Mouse (Mus musculus): ENCODE measurements at regions not wholly inside any gene's neighbourhood (a gene's known extent, or its start where the extent isn't known, plus 50 kb on each side); places are given as distances from the start of the nearest gene placed in this dataset.

GRCm38 (mm10) chr2:61213951-61214350 lies 251.0 kb upstream of the Rbms1 start:
- no peak for DNase-seq (ENCODE audit: low read depth in 1 of 2, low spot score in 2 of 2)
- no peaks in the 10 kb centered on the region for H3K36me3 ChIP-seq (ENCODE audit: control insufficient read depth, insufficient read depth, low read length)

GRCm38 (mm10) chr2:61201387-61201786 lies 238.4 kb upstream of the Rbms1 start:
- TF ChIP-seq CTCF (IDR thresholded peaks at IDR 0.05; ENCODE audit: extremely low read depth, insufficient read depth, insufficient read length, insufficient replicate concordance) (no peak), POLR2A (IDR thresholded peaks at IDR 0.05; ENCODE audit: low read depth, low read length) (no peak)
- no peak overlapping the region for H3K27ac ChIP-seq (ENCODE audit: insufficient read depth, low read length)
- no peaks in the 10 kb centered on the region for H3K36me3 ChIP-seq (ENCODE audit: control insufficient read depth, insufficient read depth, low read length)
- H3K4me3 ChIP-seq (ENCODE audit: extremely low read depth, insufficient read depth, insufficient read length), result no peak overlapping the region
- no peak for DNase-seq (ENCODE audit: low read depth in 1 of 2, low spot score in 2 of 2)
- H3K4me1 ChIP-seq (ENCODE audit: control insufficient read depth, insufficient read depth, insufficient read length), result no peaks in the 10 kb centered on the region
- no peaks in the 10 kb centered on the region for H3K27me3 ChIP-seq (ENCODE audit: control insufficient read depth, insufficient read depth, low read length)

More at GRCm38 (mm10) chr2:61213951-61214350, 251.0 kb upstream of the Rbms1 start:
- Histone ChIP-seq H3K27ac (ENCODE audit: insufficient read depth, low read length) (no peak overlapping the region), H3K4me1 (ENCODE audit: control insufficient read depth, insufficient read depth, insufficient read length) (no peaks in the 10 kb centered on the region), H3K4me3 (ENCODE audit: extremely low read depth, insufficient read depth, insufficient read length) (no peak overlapping the region), H3K27me3 (ENCODE audit: control insufficient read depth, insufficient read depth, low read length) (no peaks in the 10 kb centered on the region)
- WGBS, result 97% methylated on average over 1 of the region's 1 CpGs
- TF ChIP-seq CTCF (IDR thresholded peaks at IDR 0.05; ENCODE audit: extremely low read depth, insufficient read depth, insufficient read length, insufficient replicate concordance) (no peak), POLR2A (IDR thresholded peaks at IDR 0.05; ENCODE audit: low read depth, low read length) (no peak)

- Histone ChIP-seq H3K36me3 (ENCODE audit: control insufficient read depth, insufficient read depth, low read length) (no peaks in the 10 kb centered on the region), H3K4me3 (ENCODE audit: extremely low read depth, insufficient read depth, insufficient read length) (no peak overlapping the region), H3K4me1 (ENCODE audit: control insufficient read depth, insufficient read depth, insufficient read length) (no peaks in the 10 kb centered on the region), H3K27me3 (ENCODE audit: control insufficient read depth, insufficient read depth, low read length) (no peaks in the 10 kb centered on the region), H3K27ac (ENCODE audit: insufficient read depth, low read length) (no peak overlapping the region)
- TF ChIP-seq POLR2A (IDR thresholded peaks at IDR 0.05; ENCODE audit: low read depth, low read length) (no peak), CTCF (IDR thresholded peaks at IDR 0.05; ENCODE audit: extremely low read depth, insufficient read depth, insufficient read length, insufficient replicate concordance) (no peak)
- WGBS, result 77% methylated on average over 2 of the region's 2 CpGs
- DNase-seq (ENCODE audit: low read depth in 1 of 2, low spot score in 2 of 2), result no peak
Measured at GRCm38 (mm10) chr2:61193976-61194375, 231.0 kb upstream of the Rbms1 start.

- Histone ChIP-seq H3K36me3 (ENCODE audit: control insufficient read depth, insufficient read depth, low read length) (no peaks in the 10 kb centered on the region), H3K27ac (ENCODE audit: insufficient read depth, low read length) (no peak overlapping the region), H3K27me3 (ENCODE audit: control insufficient read depth, insufficient read depth, low read length) (no peaks in the 10 kb centered on the region), H3K4me3 (ENCODE audit: extremely low read depth, insufficient read depth, insufficient read length) (no peak overlapping the region; the same call in 1 of the 2 replicates), H3K4me1 (ENCODE audit: control insufficient read depth, insufficient read depth, insufficient read length) (no peaks in the 10 kb centered on the region)
- DNase-seq (ENCODE audit: low read depth in 1 of 2, low spot score in 2 of 2), result no peak
- 79% methylated on average over 8 of the region's 8 CpGs for WGBS
- TF ChIP-seq CTCF (IDR thresholded peaks at IDR 0.05; ENCODE audit: extremely low read depth, insufficient read depth, insufficient read length, insufficient replicate concordance) (no peak), POLR2A (IDR thresholded peaks at IDR 0.05; ENCODE audit: low read depth, low read length) (no peak)
Measured at GRCm38 (mm10) chr2:61182424-61182979, 219.5 kb upstream of the Rbms1 start.

- TF ChIP-seq CTCF (IDR thresholded peaks at IDR 0.05; ENCODE audit: extremely low read depth, insufficient read depth, insufficient read length, insufficient replicate concordance) (no peak), POLR2A (IDR thresholded peaks at IDR 0.05; ENCODE audit: low read depth, low read length) (no peak)
- Histone ChIP-seq H3K36me3 (ENCODE audit: control insufficient read depth, insufficient read depth, low read length) (no peaks in the 10 kb centered on the region), H3K4me3 (ENCODE audit: extremely low read depth, insufficient read depth, insufficient read length) (no peak overlapping the region), H3K27ac (ENCODE audit: insufficient read depth, low read length) (no peak overlapping the region), H3K4me1 (ENCODE audit: control insufficient read depth, insufficient read depth, insufficient read length) (no peaks in the 10 kb centered on the region), H3K27me3 (ENCODE audit: control insufficient read depth, insufficient read depth, low read length) (no peaks in the 10 kb centered on the region)
- no peak for DNase-seq (ENCODE audit: low read depth in 1 of 2, low spot score in 2 of 2)
- WGBS, result 74% methylated on average over 2 of the region's 2 CpGs
Measured at GRCm38 (mm10) chr2:61177801-61178200, 214.8 kb upstream of the Rbms1 start.

GRCm38 (mm10) chr2:61176807-61177206 lies 213.8 kb upstream of the Rbms1 start:
- TF ChIP-seq CTCF (IDR thresholded peaks at IDR 0.05; ENCODE audit: extremely low read depth, insufficient read depth, insufficient read length, insufficient replicate concordance) (no peak), POLR2A (IDR thresholded peaks at IDR 0.05; ENCODE audit: low read depth, low read length) (no peak)
- H3K4me3 ChIP-seq (ENCODE audit: extremely low read depth, insufficient read depth, insufficient read length), result no peak overlapping the region
- DNase-seq (ENCODE audit: low read depth in 1 of 2, low spot score in 2 of 2), result no peak
- no peak overlapping the region for H3K27ac ChIP-seq (ENCODE audit: insufficient read depth, low read length)
- no peaks in the 10 kb centered on the region for H3K27me3 ChIP-seq (ENCODE audit: control insufficient read depth, insufficient read depth, low read length)
- no peaks in the 10 kb centered on the region for H3K4me1 ChIP-seq (ENCODE audit: control insufficient read depth, insufficient read depth, insufficient read length)
- WGBS, result 68% methylated on average over 2 of the region's 2 CpGs
- no peaks in the 10 kb centered on the region for H3K36me3 ChIP-seq (ENCODE audit: control insufficient read depth, insufficient read depth, low read length)

GRCm38 (mm10) chr2:61173581-61173980 lies 210.6 kb upstream of the Rbms1 start:
- H3K36me3 ChIP-seq (ENCODE audit: control insufficient read depth, insufficient read depth, low read length), result no peaks in the 10 kb centered on the region
- no peaks in the 10 kb centered on the region for H3K4me1 ChIP-seq (ENCODE audit: control insufficient read depth, insufficient read depth, insufficient read length)
- TF ChIP-seq CTCF (IDR thresholded peaks at IDR 0.05; ENCODE audit: extremely low read depth, insufficient read depth, insufficient read length, insufficient replicate concordance) (no peak), POLR2A (IDR thresholded peaks at IDR 0.05; ENCODE audit: low read depth, low read length) (no peak)
- no peak overlapping the region for H3K27ac ChIP-seq (ENCODE audit: insufficient read depth, low read length)
- no peaks in the 10 kb centered on the region for H3K27me3 ChIP-seq (ENCODE audit: control insufficient read depth, insufficient read depth, low read length)
- DNase-seq (ENCODE audit: low read depth in 1 of 2, low spot score in 2 of 2), result no peak
- no peak overlapping the region for H3K4me3 ChIP-seq (ENCODE audit: extremely low read depth, insufficient read depth, insufficient read length)
- 84% methylated on average over 2 of the region's 2 CpGs for WGBS
